Mouse (Mus musculus) naive thymus-derived CD4-positive, alpha-beta T cell, adult 2 months (primary cell): ENCODE measurements around the gene Selenov.
"Not testable (repeated sequence)": the region's sequence is repeated elsewhere in the genome, so short reads cannot be mapped to it uniquely, and the experiment has no call there.

Experiments
- DNase-seq: peaks from one replicate; pipeline ENCODE4 v3.0.0-alpha.2; 2011; ENCODE audit warnings: low read depth

Selenov gene

GRCm38 (mm10) chr7:28294481-28294880 is 3.5 kb upstream of the Selenov start:
- DNase-seq = no peak

DNA sequence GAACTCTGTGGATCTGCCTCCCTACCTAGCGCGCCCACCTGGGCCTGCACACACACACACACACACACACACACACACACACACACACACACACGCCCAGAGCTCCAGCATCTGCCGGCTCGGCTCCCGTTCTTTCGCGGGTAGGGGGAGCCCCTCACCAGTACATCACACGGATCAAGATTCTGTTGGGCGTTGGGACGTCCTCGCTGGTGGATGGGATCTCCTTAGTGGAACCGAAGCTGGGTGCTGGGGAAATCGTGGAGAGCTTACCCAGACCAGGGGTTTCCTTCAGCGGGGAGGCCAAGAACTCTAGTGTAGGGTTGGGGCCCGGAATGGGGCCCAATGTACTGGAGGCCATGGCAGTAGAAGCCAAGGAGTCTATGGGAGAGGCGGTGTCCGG is 821 bp downstream of the Selenov start:
- DNase-seq = no peak

DNA sequence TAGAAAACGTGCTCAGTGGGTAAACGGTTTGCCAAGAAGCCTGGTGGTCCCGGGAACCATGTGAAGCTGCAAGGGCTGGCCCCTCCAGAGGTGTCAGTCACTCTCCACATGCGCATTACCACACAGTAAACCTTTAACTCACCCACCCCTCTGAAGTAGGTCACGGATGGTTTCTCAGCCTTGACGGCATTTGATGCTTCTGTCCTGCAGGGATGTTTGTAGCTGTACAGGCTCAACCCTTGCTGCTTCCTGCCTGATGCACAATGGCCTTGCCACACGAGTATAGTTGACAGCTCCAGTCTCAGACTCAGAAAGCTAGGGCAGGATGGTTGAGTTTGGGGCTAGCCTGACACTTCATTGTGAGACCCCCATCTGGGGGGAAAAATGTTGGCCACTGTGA is 10.4 kb downstream of the Selenov start:
- DNase-seq = no peak

DNA sequence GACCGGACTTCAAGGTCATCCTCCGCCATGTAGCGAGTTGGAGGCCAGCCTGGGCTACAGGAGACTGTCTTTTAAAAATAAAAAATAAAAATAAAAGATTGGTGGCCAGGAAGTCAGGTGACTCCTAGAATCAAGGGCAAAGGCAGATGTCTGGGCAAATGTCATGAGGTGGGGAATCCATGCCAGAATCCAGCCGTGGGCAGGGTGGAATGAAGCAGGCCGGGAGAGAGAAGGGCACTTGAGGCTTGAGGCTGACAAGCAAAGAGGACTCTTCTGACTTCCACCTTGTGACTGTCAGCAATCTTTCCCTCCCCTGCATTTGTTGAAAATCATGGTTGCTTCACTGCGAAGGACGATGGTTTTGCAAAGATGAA is 12.7 kb downstream of the Selenov start:
- no peak for DNase-seq

DNA sequence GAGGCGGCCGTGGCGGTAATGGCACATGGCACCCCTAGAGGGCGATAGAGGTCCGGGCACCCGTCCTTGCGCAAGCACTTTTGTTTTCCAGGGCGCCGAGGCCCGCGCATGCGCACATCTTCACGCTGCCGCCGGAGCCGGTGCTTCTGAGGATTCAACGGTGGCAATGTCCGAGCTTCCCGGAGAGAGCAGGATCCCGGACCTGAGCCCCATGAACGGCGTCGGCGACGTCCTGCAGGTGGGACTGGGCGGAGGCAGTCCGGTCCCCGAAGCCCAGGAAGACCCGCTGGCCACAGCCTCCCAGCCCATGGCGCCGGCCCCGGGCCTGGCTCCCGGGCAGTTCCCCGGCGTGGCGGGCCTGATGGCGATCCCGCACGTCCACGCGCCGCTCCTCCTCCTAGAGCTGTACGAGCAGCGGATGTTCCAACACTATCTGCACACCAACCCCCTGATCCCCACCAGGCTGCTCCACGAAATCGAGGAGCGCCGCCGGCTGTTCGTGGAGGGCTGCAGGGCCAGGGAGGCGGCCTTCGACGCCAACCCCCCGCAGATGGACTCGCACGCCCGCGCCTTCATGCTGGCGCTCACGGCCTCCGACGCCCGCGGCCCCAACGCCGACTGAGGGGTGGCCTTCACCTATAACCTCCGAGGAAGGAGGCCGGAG is 13.2 kb downstream of the Selenov start, which contains the start of gene Eid2b:
TSS of gene Eid2b (plus strand) at position 125 of the 664 bp plus-strand sequence.
- DNase-seq = peak; percentile 97

DNA sequence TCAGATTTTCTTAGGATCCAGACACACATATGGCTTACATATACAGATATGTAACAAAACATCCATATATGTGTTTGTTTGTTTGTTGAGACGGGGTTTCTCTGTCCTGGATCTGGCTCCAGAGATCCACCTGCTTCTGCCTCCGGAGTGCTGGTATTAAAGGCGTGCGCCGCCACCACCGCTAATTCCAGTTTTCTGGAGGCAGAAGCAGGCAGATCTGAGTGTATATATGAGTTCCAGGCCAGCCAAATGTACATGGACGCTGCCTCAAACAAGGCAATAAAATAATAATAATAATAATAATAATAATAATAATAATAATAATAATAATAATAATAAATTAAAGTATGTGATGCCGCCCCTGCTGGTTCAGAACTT is 13.8 kb downstream of the Selenov start:
- DNase-seq = no peak

- DNase-seq = no peak
Observed at GRCm38 (mm10) chr7:28271761-28272160, 19.2 kb downstream of the Selenov start.

DNA sequence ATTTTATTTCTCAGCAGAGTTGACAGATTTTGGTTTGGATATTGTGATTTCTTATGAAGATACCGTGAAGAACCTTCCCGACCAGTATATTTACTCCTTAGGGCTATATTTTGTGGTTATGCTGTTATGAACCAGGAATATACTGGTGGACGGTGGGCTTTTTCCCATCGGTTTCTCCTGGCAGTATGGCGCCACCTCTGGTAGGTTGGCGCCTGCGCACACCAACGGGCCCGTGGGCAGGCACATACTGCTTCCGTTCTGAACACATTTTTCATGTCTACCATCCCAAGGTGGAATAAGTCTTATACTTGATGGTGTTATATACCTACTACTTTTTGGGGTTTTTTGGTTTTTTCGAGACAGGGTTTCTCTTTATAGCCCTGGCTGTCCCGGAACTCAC is 21.6 kb downstream of the Selenov start:
- DNase-seq = no peak

DNA sequence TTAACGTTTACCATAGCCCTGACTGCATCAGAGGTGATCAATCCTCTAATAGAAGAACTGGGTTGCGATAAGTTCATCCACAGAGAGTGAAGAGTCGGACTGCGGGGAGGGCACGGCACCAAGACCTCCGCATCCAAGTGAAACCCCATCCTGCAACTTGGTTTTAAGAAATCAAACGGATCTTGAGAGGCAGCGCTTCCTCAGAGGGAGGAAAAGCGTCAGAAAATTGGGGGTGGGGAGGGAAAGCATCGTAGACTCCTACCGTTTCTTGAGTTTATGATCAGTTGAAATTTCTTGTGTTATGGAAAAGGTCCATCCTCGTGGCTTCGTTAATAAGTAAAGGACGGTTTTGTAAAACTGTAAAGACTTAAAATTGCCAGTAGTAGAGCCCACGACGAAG is 22.4 kb downstream of the Selenov start:
- DNase-seq = no peak

- peak; percentile 40 for DNase-seq
Observed at GRCm38 (mm10) chr7:28268042-28268531, 22.9 kb downstream of the Selenov start.

DNA sequence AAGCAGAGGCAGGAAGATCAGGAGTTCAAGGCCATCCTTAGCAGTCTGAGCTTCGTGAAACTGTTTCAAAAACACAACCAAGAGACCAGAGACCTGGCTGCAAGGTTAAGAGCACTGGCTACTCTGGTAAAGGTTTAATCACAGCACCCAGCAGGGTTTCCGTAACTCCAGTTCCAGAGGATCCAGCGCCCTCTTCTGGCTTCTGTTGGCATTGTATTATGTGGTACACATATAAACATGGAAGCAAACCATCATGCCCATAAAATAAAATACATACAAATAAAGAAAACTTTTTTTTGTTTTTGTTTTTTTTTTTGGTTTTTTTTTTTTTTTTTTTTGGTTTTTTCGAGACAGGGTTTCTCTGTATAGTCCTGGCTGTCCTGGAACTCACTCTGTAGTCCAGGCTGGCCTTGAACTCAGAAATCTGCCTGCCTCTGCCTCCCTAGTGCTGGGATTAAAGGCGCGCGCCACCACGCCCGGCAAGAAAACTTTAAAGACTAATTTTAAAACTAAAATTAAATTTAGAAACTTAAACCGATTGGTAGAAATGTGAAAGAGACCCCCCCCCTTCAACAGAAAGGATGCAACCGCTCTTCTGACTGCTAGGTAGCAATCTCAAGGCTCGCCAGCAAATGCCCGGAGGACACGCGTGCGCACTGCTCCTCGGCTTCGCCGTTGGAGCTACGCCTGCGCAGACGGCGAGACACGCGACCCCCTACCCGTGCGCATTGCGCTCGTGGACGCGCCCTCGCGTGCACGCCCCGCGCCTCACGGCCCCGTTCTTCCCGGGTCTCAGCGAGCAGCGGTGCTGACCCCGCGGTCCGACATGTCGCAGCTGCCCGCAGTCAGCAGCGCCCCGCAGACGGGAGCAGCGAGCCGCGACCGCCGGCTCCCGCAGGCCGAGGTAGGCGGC is 23.6 kb downstream of the Selenov start, which contains the start of gene Eid2:
TSS of gene Eid2 (plus strand) at position 753 of the 913 bp plus-strand sequence.
- peak; percentile 69 for DNase-seq

- no peak for DNase-seq
Observed at GRCm38 (mm10) chr7:28265391-28265790, 25.6 kb downstream of the Selenov start.

DNA sequence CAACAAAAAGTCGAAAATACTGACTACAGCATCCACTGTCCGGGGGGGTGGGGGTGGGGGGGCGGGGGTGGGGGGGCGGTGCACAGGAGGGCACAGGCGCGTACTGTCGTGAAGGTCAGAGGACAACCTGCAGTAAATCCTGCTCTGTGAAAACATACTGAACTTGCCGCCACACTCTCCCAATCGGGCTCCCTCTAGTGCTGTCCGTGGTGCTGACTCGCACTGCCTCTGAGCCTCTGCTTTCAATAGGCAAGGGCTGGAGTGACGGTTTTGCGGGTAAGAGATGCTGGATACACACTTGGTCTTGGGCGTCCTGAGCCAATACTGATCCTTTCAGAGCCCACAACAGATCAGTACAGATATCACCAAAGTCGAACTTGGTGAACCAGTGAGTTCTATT is 27.2 kb downstream of the Selenov start:
- peak; percentile 53 for DNase-seq

DNA sequence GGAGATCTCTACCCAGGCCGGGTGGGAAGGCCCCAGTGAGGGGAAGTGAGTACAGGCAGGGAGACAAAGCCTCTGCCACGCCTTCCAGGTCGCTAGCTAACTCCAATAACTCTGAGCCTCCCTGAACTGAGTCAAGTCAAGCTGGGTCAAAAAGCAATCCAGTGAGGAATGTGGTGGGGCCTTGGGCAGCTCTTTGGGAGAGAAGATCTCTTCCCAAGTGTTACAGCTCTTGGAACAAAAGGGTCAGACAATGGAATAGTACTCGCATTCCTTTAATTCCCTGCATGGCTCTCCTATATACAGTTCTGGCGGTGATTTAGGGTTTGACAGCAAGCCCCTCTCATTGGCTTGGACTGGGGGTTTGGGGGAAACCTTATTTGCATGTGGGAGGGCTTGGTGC is 28.1 kb downstream of the Selenov start:
- DNase-seq = no peak

GRCm38 (mm10) chr7:28255476-28255875 is 35.5 kb downstream of the Selenov start:
- no peak for DNase-seq

DNA sequence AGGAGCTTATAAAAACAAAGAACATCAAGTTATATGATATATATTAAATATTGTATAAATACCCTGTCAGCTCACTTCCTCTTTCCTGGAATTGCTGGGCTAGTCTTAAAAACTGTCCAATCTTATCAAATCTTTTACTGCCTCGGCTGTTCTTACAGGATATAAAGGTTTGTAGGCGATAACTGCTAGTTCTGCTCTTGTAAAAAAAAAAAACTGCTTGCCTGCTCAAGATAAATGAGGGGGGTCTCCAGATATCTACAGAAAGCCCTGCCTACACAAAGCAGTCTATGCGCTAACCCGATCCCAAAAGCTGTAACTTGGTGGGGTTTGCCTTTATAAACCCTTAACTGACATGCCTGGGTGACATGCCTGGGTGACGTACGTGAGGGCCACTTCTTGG is 36.4 kb downstream of the Selenov start:
- DNase-seq = no peak

- no peak for DNase-seq
Observed at GRCm38 (mm10) chr7:28251976-28252375, 39.0 kb downstream of the Selenov start.

DNA sequence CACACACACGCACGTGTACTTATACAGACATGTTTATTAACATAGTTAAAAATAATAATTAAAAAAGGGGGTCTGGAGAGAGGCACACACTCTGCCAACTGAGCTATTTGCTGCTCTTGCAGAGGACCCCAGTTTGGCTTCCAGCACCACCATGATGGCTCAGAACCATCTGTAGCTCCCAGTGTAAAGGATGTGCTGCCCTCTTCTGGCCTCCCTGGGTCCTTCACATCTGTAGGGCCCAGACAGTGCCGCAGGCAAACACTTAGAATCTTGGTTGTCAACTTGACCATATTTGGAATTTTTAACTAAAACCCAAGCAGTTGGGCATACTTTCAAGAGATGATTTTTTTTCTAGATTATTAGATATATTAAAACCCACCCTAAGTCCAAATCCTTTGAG is 42.0 kb downstream of the Selenov start:
- DNase-seq = no peak

GRCm38 (mm10) chr7:28243943-28244342 is 47.0 kb downstream of the Selenov start:
- not testable (repeated sequence) for DNase-seq
